Mouse (Mus musculus): Measurements from ENCODE around the gene Rab11fip3.

Rab11fip3 gene

DNA sequence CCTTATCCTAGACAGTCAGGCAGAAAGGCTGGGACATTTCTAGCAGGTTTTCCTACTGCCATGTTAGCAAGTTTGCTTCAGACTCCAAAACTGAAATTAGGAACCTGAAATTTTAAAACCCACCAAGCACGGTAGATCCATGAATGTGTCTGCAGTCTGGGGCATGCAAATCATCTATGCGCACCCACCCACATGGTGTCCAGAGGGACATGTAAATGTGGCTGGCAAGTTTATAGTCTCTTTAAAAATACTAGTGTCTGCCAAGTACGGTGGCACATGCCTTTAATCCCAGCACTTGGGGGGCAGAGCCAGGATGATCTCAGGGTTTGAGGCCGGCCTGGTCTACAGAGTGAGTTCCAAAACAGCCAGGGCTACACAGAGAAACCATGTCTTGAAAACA lies 41.1 kb downstream of the Rab11fip3 start:
- DNase-seq = no peak

DNA sequence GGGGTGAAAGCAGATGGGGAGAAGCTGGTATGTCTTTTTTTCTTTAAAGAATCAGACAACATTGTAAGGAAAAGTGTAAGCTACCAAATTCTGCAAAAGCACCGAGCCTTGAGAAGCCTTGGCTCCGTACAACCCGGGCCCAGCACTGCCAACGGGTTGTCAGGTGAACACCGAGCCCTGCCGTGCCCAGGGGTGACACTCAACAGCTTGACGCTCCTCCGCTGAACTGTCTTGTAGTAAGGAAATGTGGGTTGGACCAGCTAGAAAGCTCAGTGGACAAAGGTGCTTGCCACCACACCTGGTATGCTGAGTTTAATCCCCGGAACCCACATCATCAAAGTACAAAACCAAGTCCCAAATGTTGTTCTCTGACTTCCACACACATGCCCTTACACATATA lies 44.7 kb downstream of the Rab11fip3 start:
- DNase-seq = no peak

DNA sequence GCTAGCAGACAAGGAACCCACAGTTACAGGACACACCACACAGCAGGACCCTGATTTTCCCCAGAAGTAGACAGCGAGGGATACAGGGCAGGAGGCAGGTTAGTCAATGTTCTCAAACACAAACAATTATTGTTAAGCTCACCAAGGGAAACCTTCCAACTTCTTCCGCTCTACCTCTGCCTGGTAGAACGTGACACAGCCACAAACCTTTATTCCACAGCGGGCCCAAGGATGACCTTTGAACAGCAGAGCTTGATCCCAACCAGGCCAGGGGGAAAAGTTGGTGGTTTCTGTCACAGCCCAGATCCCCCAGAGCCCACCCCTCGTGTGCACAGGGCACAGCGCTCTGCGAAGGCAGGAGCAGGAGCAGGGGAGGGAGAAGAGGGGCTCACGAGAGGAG lies 45.4 kb downstream of the Rab11fip3 start:
- no peak for DNase-seq

DNA sequence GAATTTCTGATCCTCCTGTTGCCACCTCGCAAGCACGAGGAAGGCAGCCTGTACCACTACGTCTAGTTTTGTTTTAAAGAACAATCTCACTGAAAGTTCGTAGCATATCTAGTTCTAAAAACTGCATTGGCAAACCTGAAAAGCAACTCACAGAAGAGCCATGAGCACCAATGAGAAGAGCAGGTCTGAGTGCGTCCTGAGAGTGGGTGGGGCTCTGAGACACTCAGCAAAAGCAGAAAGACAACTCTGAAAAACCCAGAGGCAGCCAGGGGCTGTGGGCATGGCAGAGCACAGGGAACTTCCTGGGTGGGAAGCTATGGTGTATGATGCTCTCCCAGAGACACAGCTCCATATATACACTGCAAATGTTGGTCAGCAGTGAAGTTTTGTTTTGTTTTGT lies 46.2 kb downstream of the Rab11fip3 start:
- no peak for DNase-seq

DNA sequence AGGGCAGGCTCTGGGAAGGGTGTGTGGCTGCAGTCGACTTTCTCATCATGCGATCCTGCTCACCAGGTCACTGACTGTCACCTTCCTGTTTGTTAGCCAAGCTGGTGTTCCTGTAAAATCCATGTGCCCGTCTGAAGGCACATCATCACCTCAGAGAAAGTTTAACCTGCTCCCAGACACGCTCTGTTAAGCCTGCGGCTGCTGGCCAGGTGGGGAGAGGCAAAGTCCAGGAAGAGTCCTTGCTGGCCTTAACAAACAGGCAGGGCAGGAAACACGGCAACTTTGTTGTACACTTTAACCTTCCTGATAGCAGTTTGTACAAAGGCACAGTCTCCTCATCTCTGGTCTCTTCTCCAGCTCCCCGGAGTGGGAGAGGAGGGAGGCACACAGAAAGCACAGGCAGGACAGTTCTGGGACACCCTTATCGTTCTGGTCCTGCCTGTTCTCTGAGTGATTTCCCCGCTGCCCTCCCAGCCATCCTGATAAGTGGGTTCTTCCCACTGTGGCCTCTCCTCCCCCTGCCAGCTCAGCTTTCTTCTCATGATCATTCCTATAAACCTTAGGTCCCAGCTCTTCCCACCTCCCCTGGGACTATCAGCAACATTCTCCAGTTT lies 47.5 kb downstream of the Rab11fip3 start:
- no peak for DNase-seq

DNA sequence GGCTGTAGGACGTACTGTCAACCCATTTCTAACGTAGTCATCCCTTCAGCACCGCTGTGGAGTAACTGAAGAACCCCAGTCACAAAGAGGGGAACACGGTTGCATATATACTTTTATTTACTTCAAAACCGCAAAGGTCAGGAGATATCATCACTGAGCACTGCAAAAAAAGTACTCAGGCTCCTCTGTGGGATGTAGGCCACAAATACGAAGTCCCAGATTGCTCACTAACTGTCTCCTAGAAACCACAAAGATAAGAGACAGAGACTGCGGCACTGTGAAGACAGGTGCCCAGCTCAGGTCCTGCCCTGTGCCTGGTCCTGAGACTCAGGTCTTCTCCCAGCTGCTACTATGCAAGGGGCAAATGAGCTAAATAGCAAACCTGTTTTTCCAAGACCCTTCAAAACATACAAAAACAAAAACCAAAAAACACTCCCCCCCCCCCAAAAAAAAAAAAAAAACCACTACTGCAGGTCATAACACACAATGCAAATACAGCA lies 48.5 kb downstream of the Rab11fip3 start:
- DNase-seq = no peak

DNA sequence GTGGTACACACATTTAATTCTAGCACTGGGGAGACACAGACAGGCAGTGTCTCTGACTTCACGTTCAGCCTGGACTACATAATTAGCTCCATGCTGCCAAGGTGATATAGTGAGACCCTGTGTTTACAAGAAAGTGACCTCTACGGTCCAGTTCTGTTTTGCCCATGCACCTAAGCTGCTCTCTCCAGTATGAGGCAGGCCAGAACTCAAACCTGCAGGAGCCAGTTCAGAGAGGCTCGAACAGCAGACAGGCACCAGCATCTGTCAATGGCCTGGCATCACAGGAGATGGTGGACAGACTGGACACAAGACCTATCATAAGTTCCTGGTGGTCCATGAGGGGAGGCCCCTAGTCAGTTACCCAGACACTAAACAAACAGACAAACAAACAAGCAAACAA lies 51.0 kb downstream of the Rab11fip3 start:
- DNase-seq = no peak

DNA sequence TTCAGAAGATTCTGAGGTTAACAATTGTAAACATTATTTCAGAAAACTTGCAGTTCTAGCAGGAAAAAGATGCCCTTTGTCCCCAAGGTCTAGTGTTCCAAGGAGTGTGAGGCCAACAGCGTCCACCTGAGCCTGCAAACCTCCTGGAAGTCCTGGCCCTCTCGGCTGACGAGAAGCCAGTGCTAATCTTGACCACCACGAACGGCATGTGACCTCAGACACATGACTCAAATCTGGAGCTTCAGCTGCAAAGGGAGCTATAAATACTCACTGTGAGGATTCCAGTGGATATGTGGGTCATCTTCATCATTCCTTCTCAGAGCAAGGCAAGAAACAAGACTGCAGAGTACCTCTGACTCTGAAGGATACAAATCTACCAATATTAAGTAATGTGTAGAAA lies 51.4 kb downstream of the Rab11fip3 start:
- DNase-seq = no peak

DNA sequence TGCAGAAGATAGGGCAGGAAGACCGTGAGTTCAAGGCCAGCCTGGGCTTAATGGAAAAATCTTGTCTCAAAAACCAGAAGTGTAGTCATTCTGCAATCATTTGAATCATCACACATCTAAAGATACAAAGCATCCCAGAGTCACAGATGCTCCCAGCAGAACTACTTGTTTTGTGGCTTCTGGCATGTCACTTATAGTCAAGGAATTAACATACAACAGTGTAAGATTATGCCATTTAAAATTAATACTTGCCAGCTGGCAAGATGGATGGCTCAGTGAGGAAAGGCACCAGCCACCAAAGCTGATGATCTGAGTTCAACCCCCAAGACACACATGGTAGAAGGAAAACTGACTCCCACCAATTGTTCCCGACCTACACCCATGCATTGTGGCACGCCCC lies 52.3 kb downstream of the Rab11fip3 start:
- DNase-seq = no peak

DNA sequence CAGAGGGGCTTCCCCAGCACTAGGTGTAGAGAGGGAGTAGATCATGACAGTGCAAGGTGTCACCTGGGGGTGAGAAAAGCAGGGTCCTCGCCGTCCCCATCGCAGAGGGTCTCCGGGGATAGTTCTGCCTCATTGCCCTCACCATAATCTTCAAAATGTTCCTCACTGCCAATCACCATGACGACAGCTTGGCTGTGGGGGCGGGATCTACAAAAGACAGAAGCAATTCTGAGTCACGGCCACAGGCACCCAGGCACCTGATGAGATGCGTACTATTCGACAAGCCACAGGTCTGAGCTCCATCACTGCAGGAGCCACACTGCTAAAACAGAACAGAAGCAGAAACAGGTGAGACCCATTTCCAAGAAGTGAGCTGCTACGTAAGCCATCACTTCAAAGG lies 55.6 kb downstream of the Rab11fip3 start:
- DNase-seq = no peak

DNA sequence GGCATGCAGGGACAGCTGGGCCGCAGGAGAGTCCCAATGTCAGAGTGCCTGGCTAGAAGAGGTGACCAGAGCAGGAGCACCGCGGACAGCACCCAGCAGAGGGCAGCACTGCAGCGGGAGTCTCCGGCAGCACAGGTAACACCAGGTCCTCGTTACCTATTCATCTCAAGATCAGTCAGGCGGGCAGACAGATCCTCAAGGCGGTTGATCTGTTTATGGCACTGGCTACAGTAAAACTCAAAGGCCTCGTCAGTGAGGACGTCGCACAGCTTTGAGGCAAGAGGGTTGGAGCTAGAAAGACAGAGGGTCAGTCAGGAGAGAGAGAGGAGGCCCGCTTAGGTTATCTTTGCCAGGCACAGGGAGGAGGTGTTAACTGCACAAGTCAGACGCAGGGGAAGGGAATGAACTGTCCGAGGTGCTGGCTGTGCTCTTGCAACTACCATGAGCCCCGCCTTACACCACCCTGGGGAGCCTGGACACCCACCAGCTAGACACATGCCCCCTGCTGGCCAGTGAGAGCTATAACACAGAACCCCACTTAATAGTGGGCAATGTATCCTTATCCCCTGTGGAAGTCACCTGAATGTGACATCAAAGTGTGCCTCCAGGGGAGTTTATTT lies 57.4 kb downstream of the Rab11fip3 start:
- peak; percentile 89 for DNase-seq

DNA sequence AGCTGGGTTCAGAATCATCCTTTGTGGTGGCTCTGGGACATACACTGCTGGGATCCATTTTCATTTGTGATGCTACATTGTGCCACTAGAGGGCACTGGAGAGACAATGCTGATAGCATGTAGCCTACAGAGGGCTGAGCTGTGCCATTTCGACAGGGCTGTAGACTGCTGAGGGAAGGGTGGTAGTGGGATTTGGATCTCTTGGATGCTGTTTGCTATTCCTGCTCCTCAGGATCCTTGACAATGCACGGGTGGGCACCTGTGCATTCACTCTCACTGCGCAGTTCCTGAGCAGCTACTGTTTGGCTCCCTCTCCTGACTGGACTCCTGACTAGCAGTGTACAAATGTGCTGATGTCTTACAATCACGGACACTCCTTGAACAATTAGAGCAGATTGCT lies 59.8 kb downstream of the Rab11fip3 start:
- peak; percentile 75 for DNase-seq

DNA sequence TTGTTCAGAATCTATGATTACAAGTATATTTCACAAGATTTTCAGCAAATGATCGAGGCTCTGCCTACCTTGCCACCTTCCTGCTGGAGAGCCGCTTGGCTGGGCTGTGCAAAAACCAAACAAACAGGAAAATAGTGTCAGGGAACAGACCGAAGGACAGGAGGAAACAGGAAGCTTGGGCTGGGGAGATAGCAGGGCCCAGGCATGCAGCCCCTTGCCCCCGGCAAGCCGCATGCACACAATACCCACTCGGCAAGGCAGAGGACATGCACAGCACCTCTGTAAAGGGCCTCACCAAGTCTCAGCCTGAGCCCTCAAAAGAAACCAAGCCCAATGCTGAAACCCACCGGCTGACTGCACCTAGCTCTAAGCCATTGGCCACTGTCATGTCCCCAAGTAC lies 60.6 kb downstream of the Rab11fip3 start:
- no peak for DNase-seq

DNA sequence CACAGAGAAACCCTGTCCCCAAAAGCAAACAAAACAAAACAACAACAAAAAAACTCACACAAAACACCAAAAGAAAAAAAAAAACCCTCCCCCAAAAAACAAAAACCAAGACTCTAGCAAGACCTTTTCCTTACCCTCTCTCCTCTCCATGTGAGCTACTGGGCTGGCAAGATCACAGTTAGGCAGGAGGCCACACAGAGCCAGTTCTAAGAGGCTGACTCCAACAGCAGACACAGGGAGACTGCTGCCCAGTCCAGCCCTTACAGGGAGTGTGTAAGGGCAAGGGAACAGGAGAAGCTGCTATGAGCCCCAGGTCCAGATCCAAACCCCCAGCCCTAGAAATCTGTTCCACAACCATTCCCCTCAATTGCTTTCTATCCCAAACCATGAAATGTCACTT lies 61.0 kb downstream of the Rab11fip3 start:
- no peak for DNase-seq

DNA sequence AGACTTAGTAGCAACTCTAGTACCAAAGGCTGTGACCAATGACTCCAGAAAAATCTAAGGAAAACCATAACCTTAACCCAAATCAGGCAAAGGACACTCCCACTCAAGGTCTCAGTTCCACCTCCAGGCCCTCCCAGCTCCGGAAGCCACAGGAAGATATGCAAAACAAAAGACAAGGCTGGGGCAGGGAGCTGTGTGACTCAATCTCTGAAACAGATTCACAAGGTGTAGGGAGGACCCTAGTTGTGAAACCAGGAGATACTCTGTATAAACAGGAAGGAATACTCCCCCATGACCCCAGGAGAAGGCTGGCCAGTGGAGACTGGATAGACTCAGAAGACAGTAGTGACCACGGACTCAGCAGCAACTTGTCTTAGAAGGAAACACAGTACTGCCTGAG lies 61.7 kb downstream of the Rab11fip3 start:
- no peak for DNase-seq

DNA sequence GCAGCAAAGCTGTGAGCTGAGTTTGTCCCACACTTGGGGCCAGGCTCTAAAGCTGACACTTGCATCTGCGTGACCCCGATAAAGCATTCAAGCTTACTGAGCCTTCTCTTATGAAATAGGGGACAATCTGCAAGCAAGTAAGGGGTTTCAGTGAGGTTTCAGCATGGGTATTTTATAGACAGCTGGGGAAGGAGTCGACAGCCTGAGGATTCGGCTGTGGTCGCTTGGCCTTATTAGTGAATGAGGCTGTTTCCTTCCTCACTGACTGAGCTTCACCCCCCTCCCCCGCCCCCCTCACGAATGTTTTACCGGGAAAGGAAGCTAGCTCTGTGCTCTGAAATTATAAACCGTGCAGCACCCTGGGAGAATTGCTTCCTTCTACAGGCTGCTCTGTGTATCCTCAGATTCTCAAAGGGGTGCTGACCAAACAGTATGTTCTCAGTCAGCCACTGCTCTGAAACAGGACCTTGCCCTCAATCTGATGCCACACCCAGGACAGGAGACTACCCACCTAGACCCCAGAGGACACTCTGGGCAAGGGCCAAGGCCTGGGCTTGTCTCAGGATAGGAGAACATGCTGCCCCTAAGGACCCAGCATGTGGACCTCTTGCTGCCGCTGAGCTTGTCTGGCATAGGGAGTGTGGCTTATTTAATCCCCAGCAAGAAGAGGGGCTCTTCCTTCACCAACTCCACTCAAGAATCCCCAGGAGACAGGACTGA lies 63.5 kb downstream of the Rab11fip3 start:
- DNase-seq = no peak

DNA sequence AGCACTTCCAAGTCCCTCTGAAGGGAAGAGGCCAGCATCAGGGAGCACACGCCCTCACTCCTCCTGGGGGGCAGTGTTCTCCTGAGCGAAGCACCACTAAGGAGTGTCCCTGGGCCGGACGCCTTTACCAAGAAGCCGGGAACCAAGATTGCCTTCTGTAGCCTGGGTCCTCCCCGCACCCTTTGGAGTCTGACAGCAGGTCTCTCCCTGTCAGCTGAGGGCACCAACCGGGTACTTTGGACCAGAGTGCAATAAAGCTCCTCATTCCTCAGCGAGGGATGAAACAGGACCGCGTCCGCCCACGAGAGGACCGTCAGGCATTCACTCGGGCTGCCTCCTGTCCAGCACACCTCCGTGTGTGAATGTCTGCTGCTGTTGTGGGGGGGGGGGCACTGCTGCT lies 64.6 kb downstream of the Rab11fip3 start:
- DNase-seq = no peak

DNA sequence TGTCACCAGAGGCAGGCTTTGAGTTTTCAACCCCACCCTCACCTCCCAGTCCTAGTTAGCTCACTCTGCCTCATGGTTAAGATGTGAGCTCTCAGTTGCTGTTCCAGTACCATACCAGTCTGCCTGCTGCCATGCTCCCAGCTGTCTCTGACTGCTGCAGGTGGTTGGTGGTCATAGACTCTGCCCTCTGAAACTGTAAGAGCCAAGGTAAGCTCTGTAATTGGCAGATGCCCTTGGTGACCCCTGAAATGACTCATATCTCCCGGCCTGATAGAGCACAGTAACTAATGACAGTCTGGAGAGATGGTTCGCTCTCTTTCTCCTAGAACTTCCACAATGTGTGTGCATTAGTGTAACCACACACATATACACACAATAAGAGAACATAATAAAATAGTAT lies 65.5 kb downstream of the Rab11fip3 start:
- DNase-seq = no peak

DNA sequence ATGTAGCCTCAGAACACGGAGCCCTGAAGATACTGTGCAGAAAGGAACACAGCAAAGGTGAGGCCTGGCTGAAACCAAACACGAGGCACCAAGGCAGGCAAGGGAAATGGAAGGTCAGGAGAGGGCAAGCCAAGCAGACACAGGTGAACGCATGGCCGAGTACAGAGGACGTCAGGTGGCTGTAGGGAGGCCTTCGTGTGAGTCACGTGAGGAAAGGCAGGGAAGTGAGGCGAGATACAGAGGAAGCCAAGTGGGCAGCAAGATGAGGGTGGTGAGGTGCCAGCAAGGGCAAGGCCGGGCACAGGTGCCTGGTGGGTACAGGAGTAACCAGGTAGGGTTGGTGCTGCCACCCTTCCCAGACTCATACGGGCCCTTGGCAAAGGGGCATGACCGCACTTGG lies 70.9 kb downstream of the Rab11fip3 start:
- DNase-seq = no peak

DNA sequence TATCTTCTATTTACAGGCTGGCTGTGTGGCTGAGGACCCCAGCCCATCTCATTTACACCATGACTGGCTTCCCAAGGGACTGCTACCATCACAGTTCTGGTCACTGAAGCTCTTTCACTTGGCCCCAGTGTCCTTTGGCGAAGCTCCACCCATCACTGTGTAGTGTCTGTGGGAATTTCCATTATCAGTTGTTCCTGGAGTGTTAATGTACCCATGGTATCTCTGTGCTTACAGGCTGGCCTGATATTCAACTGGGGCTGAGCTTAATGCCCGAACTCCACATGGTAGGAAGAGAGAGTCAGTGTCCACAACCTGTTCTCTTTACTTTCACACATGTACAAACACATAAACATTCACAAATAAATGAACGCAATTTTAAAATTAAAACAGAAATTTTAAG lies 75.9 kb downstream of the Rab11fip3 start:
- DNase-seq = no peak

DNA sequence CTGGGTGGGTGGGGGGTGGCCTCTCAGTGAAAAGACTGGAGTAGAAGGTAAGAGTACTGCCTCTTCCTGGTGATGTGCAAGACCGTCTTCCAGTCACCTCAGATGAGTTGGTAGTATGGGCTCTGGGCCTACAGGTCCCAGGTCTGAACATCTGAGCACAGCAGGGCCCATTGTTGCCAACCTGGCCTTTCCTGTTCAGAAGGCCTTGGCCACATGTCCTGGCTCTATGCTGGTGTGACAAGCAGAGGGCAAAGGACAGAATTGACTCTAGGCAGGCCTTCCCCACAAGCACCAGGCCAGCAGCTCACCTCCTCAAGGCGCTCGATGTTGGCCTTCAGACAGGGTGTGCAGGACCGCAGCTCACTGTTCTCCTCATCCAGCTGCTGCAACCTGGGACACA lies 77.1 kb downstream of the Rab11fip3 start:
- no peak for DNase-seq

DNA sequence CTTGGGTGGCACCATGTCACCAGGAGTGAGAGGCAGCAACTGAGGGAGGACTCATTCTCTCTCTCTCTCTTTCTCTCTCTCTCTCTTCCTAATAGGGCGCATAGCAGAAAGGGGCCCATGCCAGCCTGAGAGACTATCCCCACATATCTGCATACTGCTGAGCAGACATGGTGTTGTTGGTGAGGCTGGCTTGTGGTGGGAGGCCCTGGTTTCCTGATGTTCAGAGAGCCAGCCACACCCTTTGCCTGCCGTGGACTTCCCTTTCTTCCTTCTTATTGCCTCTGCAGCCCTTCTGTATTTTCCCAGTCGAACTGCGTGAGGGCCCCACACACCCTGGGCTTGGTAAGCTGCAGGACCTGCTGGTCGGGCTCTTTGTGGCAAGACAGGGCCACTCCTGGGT lies 79.0 kb downstream of the Rab11fip3 start:
- no peak for DNase-seq

DNA sequence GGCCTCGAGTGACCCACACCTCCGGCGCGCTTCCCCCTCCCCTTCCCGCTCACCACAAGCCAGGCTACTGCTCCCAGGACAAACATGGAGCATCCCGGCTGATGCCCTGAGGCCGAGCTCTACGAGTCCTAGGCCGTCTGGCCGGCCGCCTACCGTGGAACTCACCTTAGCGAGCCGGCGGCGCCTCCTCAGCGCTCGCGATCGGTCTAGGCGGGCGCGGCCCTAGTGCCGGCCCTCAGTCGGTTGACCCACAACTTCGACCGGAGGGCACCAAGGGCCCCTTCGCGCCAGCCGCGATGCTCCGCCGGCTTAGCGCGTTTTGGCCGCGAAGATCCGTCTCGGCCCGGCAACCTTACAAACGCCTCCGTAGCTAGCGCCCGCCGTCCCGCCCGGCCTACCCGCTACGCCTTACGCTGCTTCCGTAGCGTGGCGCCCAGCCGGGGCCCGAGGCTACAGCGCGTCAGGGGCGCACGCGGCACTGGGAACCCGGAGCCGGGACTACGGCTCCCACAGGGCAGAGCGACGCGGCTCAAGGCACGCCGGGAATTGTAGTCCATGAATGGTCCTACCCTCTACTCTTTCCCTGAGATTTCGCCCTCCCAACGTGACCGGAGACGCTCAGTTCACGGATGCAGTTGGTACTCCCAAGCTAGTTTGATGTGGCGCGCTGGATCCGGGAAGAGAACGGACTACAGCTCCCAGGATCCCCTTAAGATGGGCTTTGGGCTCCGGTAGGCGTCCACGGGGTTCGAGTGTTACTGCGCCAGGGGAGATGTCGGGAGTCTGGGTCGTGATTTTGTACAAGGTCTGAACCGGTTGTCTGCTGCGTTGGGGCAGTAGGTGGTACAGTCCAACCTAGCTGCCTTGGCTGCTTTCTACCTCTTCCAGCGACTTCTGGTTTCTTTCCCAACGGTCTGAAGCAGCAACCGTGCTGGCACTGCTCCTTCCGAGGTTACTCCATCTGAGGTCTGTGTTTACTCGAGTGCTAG lies 83.8 kb downstream of the Rab11fip3 start, which contains the start of gene Capn15:
TSS of gene Capn15 (minus strand) at position 491 of the 989 bp plus-strand sequence.
- peak; percentile 95 for DNase-seq
